Comparison of ENCODE assay signal across 8 mouse cellular contexts in the genomic region with DNA sequence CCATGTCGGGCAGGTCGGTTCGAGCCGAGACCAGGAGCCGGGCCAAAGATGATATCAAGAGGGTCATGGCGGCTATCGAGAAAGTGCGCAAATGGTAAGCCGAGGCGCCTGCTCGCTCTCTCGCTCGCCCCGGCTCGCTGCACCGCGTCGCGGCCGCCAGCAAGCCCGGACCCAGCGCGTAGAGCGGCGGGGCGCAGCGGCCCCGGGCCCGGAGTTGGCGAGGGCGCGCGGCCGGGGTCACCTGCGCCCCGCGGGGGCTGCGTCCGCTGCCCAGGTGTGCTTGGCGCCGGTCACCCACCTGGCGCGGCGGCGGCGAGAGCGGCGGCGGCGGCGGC. TPM values are rescaled to one million over a fixed set of nuclear protein-coding genes. Genes with fewer than 3 reads are reported as not detected.
DNase-seq lines count a peak whose midpoint lies in the region; ATAC-seq and TF ChIP-seq lines count a peak whose summit lies in the region.

No protein-coding gene starts in this region.

- TF ChIP-seq POLR2A in lung, adult 2 months (IDR thresholded peaks at IDR 0.05; ENCODE audit: borderline replicate concordance, extremely low read depth, low read depth, low read length), result no peak

- no peaks in the 10 kb centered on the region for H3K27me3 ChIP-seq in embryonic facial prominence, embryonic 15.5 days
- no peaks in the 10 kb centered on the region for H3K27me3 ChIP-seq in limb, embryonic 11.5 days (ENCODE audit: control insufficient read depth, insufficient read depth, low read length)
- H3K27me3 ChIP-seq in neural tube, embryonic 15.5 days (replicated peaks), result no peaks in the 10 kb centered on the region

- DNase-seq in lung, adult 2 months, result no peak
- no peak for DNase-seq in lung, postnatal 10 days
- DNase-seq in limb, embryonic 11.5 days (ENCODE audit: low spot score), result no peak
- no peak for DNase-seq in thymus, postnatal 14 days
- no peak for DNase-seq in retina, embryonic 14.5 days (ENCODE audit: low spot score)

- H3K9me3 ChIP-seq in embryonic facial prominence, embryonic 15.5 days (replicated peaks), result no peaks in the 10 kb centered on the region
- H3K9me3 ChIP-seq in limb, embryonic 11.5 days (ENCODE audit: control insufficient read depth, low read length), result no peaks in the 10 kb centered on the region
- no peaks in the 10 kb centered on the region for H3K9me3 ChIP-seq in neural tube, embryonic 15.5 days (replicated peaks)

- under 1% methylated on average over 51 of the region's 51 CpGs for WGBS in lung, adult 2 months
- under 1% methylated on average over 43 of the region's 51 CpGs for whole genome bisulfite sequencing in embryonic facial prominence, embryonic 15.5 days
- WGBS in limb, embryonic 11.5 days, result 0% methylated on average over 46 of the region's 51 CpGs
- whole genome bisulfite sequencing in neural tube, embryonic 15.5 days, result under 1% methylated on average over 42 of the region's 51 CpGs

- peak; percentile 37 for ATAC-seq in embryonic facial prominence, embryonic 15.5 days (ENCODE audit: insufficient number of reproducible peaks, low FRiP score, low TSS enrichment, low read depth)
- peak; percentile 18; the same call in 1 of the 2 replicates for ATAC-seq in limb, embryonic 11.5 days (ENCODE audit: insufficient number of reproducible peaks, low FRiP score, low TSS enrichment, low read depth)
- peak; percentile 56 for ATAC-seq in neural tube, embryonic 15.5 days (ENCODE audit: low FRiP score)
- no peak for ATAC-seq in cerebellum, adult (ENCODE audit: insufficient number of reproducible peaks, low FRiP score, low TSS enrichment)

- peak overlapping the region; percentile 84 for H3K4me2 ChIP-seq in embryonic facial prominence, embryonic 15.5 days (replicated peaks)
- H3K4me2 ChIP-seq in limb, embryonic 11.5 days (ENCODE audit: low read depth, severe bottlenecking), result peak overlapping the region; percentile 92
- peak overlapping the region; percentile 77 for H3K4me2 ChIP-seq in neural tube, embryonic 15.5 days

- H3K9ac ChIP-seq in embryonic facial prominence, embryonic 15.5 days, result peak overlapping the region; percentile 89
- peak overlapping the region; percentile 98 for H3K9ac ChIP-seq in limb, embryonic 11.5 days (ENCODE audit: low read length)
- peak overlapping the region; percentile 95 for H3K9ac ChIP-seq in neural tube, embryonic 15.5 days (replicated peaks)

- H3K4me3 ChIP-seq in lung, adult 2 months (replicated peaks; ENCODE audit: extremely low read depth, low read depth, low read length), result peak overlapping the region; percentile 88
- peak overlapping the region; percentile 86 for H3K4me3 ChIP-seq in embryonic facial prominence, embryonic 15.5 days (replicated peaks)
- H3K4me3 ChIP-seq in limb, embryonic 11.5 days (ENCODE audit: low read depth, low read length), result peak overlapping the region; percentile 83
- peak overlapping the region; percentile 92 for H3K4me3 ChIP-seq in neural tube, embryonic 15.5 days (replicated peaks)

- no peaks in the 10 kb centered on the region for H3K36me3 ChIP-seq in embryonic facial prominence, embryonic 15.5 days
- no peaks in the 10 kb centered on the region for H3K36me3 ChIP-seq in limb, embryonic 11.5 days (ENCODE audit: control insufficient read depth, insufficient read depth, low read length)
- H3K36me3 ChIP-seq in neural tube, embryonic 15.5 days, result no peaks in the 10 kb centered on the region

- no peak for TF ChIP-seq CTCF in lung, adult 2 months (IDR thresholded peaks at IDR 0.05; ENCODE audit: insufficient read depth, low read length)

- H3K27ac ChIP-seq in embryonic facial prominence, embryonic 15.5 days (replicated peaks), result peak overlapping the region; percentile 98
- peak overlapping the region; percentile 99 for H3K27ac ChIP-seq in limb, embryonic 11.5 days (replicated peaks; ENCODE audit: low read depth, low read length)
- peak overlapping the region; percentile 96 for H3K27ac ChIP-seq in neural tube, embryonic 15.5 days (replicated peaks)

- 0 out of 2 replicates have a peak, but pooled peaks cover 2% of the 10 kb centered on the region for H3K4me1 ChIP-seq in lung, adult 2 months (ENCODE audit: control insufficient read depth, insufficient read depth, low read length)
- peaks cover 31% of the 10 kb centered on the region for H3K4me1 ChIP-seq in embryonic facial prominence, embryonic 15.5 days
- H3K4me1 ChIP-seq in limb, embryonic 11.5 days (ENCODE audit: control insufficient read depth, insufficient read depth, low read length), result peaks cover 11% of the 10 kb centered on the region
- peaks cover 28% of the 10 kb centered on the region for H3K4me1 ChIP-seq in neural tube, embryonic 15.5 days

RNA-seq across cellular contexts. Expression of a gene that starts 1.0 kb away (rescaled TPM):
- 9.4 and 11.9 TPM in 2 replicates for polyA plus RNA-seq in lung, adult 2 months (2012; rRNA removed)
- 28.9 and 31.0 TPM in 2 replicates for polyA plus RNA-seq in embryonic facial prominence, embryonic 15.5 days (2015; fragmentation: Nextera tagmentation; extraction: Ambion mirVana)
- 44.4 and 45.2 TPM in 2 replicates for polyA plus RNA-seq in limb, embryonic 11.5 days (2014; fragmentation: Nextera tagmentation; extraction: Ambion mirVana)
- 30.2 and 31.0 TPM in 2 replicates for polyA plus RNA-seq in neural tube, embryonic 15.5 days (2015; fragmentation: Nextera tagmentation; extraction: Ambion mirVana)

RNA-seq across cellular contexts. Expression of a gene that starts 50.0 kb away (rescaled TPM):
- polyA plus RNA-seq in lung, adult 2 months (2012; rRNA removed), result 61.2 and 75.4 TPM in 2 replicates
- 17.9 and 20.7 TPM in 2 replicates for polyA plus RNA-seq in embryonic facial prominence, embryonic 15.5 days (2015; fragmentation: Nextera tagmentation; extraction: Ambion mirVana)
- 19.3 and 21.7 TPM in 2 replicates for polyA plus RNA-seq in limb, embryonic 11.5 days (2014; fragmentation: Nextera tagmentation; extraction: Ambion mirVana)
- 19.3 and 19.4 TPM in 2 replicates for polyA plus RNA-seq in neural tube, embryonic 15.5 days (2015; fragmentation: Nextera tagmentation; extraction: Ambion mirVana)
